Mouse (Mus musculus) neutrophil, adult 59 days (primary cell): Measurements from ENCODE around the gene Gm7298. TPM values are rescaled to one million over a fixed set of nuclear protein-coding genes. Genes with fewer than 3 reads are reported as not detected.

Source experiments
- total RNA-seq, 2 experiments: library from RNA; stranded (reverse); gene quantifications; 1 replicate in 1 of 2; 2 replicates in 1 of 2; pipeline ENCODE4 v1.2.4; 2023

Gene Gm7298
- not detected for total RNA-seq

DNA sequence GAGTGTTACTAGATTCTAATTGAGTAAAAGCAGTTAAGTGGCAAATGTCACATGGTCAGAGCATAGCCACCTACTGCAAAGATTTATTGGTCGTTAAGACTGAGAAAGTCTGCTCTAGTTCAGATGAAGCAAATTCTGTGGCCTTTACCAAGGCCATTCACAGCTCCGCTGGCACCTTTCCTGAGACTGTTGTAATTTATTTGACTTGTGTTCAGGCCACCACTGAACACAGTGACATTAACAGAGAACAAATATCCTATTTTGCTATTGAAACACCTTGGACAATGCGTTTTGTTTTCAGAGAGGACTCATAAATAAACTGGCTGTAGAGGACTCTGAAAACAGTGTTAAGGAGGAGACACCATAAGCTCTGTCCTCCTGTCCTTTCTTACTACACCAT is at the start of gene Gm7298:
TSS of gene Gm7298 (plus strand) at position 301 of the 400 bp plus-strand sequence.

DNA sequence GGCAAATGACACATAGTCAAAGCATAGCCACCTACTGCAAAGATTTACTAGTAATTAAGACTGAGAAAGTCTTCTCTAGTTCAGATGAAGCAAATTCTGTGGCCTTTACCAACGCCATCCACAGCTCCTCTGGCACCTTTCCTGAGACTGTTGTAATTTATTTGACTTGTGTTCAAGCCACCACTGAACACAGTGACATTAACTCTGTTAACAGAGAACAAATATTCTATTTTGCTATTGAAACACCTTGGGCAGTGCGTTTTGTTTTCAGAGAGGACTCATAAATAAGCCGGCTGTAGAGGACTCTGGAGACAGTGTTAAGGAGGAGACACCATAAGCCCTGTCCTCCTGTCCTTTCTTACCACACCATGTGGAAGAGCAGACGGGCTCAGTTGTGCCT is 105.5 kb downstream of the Gm7298 start, which contains the start of gene Mug1:
TSS of gene Mug1 (plus strand) at position 271 of the 400 bp plus-strand sequence.

Other genes with a start within 250 kb of the Gm7298 start
- gene A2m, start 97.6 kb upstream of the Gm7298 start, total RNA-seq = under 1 TPM in 1 of 2 experiments, not detected in 1; 0.11 TPM
- gene Mug1, start 105.6 kb downstream of the Gm7298 start, total RNA-seq = not detected